Mouse (Mus musculus) limb, embryonic 14.5 days (tissue): ENCODE measurements around the gene Tmem247. TPM values are rescaled to one million over a fixed set of nuclear protein-coding genes. Genes with fewer than 3 reads are reported as not detected.

ENCODE experiments used
- ATAC-seq: fragments of 200-750 bp; cut with Nextera tagmentation; 2 replicates; pipeline ENCODE4 v1.8.0; 2017; ENCODE audit warnings: low read depth, moderate number of reproducible peaks, moderate TSS enrichment; ENCODE audit not compliant: low FRiP score
- DNase-seq: peaks from one replicate; pipeline ENCODE4 v3.0.0-alpha.2; 2015; ENCODE audit warnings: low spot score
- H3K27ac ChIP-seq: fragments of 300-500 bp; sonication (generic); replicated peaks from 2 replicates; pipeline ENCODE4 v1.5.1; 2014; ENCODE audit warnings: low read depth, mild to moderate bottlenecking, low read length, moderate library complexity, mixed read lengths
- H3K27me3 ChIP-seq: fragments of 300-500 bp; sonication (generic); 2 replicates; pipeline ENCODE4 v1.6.1; 2014; ENCODE audit warnings: low read length, mixed read lengths; ENCODE audit not compliant: control insufficient read depth, insufficient read depth
- H3K36me3 ChIP-seq: fragments of 300-500 bp; sonication (generic); 2 replicates; pipeline ENCODE4 v1.6.1; 2014; ENCODE audit warnings: mild to moderate bottlenecking, low read length, moderate library complexity, mixed read lengths; ENCODE audit not compliant: control insufficient read depth, insufficient read depth
- H3K4me1 ChIP-seq: fragments of 300-500 bp; sonication (generic); 2 replicates; pipeline ENCODE4 v1.6.1; 2014; ENCODE audit warnings: antibody characterized with exemption, low read length, mixed read lengths; ENCODE audit not compliant: control insufficient read depth, insufficient read depth
- H3K4me2 ChIP-seq: fragments of 300-500 bp; sonication (generic); replicated peaks from 2 replicates; pipeline ENCODE4 v1.6.1; 2014; ENCODE audit warnings: low read depth, mild to moderate bottlenecking, low read length, moderate library complexity; ENCODE audit not compliant: severe bottlenecking
- H3K4me3 ChIP-seq: fragments of 300-500 bp; sonication (generic); replicated peaks from 2 replicates; pipeline ENCODE4 v1.5.1; 2014; ENCODE audit warnings: low read length
- H3K9ac ChIP-seq: fragments of 300-500 bp; sonication (generic); 2 replicates; pipeline ENCODE4 v1.6.1; 2014; ENCODE audit warnings: mild to moderate bottlenecking, low read depth, low read length, moderate library complexity; ENCODE audit not compliant: severe bottlenecking
- H3K9me3 ChIP-seq: fragments of 300-500 bp; sonication (generic); 2 replicates; pipeline ENCODE4 v1.6.1; 2016; ENCODE audit warnings: low read length; ENCODE audit not compliant: control insufficient read depth
- POLR2A ChIP-seq: fragments of 200-500 bp; IDR thresholded peaks from 2 replicates; pipeline ENCODE4 v1.8.0; 2012; ENCODE audit warnings: inconsistent platforms, mild to moderate bottlenecking, moderate library complexity, borderline replicate concordance; ENCODE audit not compliant: insufficient read depth, insufficient read length; ENCODE audit errors: extremely low read depth
- WGBS: fragments of 180-500 bp; shearing (Covaris S2); extraction: QIAGEN DNeasy Blood & Tissue Kit; methylation state at CpG from one replicate; pipeline ENCODE4 v1.1.7; 2014; 5-methylcytosine and 5-hydroxymethylcytosine counted together
- polyA plus RNA-seq, 2 experiments: library from polyadenylated mRNA; depleted of rRNA in 1 of 2; stranded (reverse) in 1 of 2; unstranded in 1 of 2; fragments of >200 nt; fragmentation: Nextera tagmentation in 1 of 2; extraction: Ambion mirVana in 1 of 2; gene quantifications; 2 replicates each; pipeline versions ENCODE4 v1.2.1 to v1.2.3; 2012 to 2014

Gene Tmem247
- polyA plus RNA-seq, 2 experiments: not detected

DNA sequence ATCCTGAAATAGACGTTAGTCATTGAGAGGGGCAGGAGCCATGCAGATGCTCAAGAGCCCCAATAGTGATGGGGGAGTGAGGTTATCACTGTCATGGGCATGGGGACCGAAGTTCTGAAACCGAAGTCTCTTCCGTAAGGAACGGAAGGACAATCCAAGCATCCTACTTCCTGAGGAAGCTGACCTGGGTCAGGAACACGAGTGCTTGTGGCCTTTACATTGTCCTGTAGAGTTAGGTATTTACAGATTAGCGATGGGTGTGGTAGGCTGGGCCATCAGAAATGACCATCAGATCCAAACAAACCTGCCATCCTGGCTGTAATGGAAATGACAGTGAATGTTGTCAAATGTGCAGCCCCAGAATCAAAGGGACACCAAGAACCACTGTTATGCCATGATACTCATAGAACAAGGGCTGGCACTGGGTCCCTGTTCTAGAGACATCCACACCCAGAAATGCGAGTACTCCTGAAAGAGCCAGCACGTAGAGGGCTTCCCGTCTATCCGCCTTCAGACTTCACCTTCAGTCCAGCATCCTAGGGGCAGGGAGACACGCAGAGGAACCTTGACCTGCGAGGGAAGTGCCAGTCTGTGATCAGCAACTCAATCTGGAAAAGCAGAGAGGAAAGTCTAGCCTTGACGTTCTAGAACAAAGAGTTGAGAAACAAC is 14.6 kb upstream of the Tmem247 start:
- H3K36me3 ChIP-seq: no peaks in the 10 kb centered on the region
- ATAC-seq: no peak
- peaks cover 9% of the 10 kb centered on the region for H3K4me1 ChIP-seq
- no peak overlapping the region for H3K27ac ChIP-seq
- 95% methylated on average over 14 of the region's 14 CpGs for WGBS
- H3K9me3 ChIP-seq: no peaks in the 10 kb centered on the region
- no peak overlapping the region for H3K9ac ChIP-seq
- H3K4me2 ChIP-seq: no peak overlapping the region
- H3K4me3 ChIP-seq: no peak overlapping the region
- no peak for DNase-seq
- TF ChIP-seq POLR2A: no peak
- no peaks in the 10 kb centered on the region for H3K27me3 ChIP-seq

DNA sequence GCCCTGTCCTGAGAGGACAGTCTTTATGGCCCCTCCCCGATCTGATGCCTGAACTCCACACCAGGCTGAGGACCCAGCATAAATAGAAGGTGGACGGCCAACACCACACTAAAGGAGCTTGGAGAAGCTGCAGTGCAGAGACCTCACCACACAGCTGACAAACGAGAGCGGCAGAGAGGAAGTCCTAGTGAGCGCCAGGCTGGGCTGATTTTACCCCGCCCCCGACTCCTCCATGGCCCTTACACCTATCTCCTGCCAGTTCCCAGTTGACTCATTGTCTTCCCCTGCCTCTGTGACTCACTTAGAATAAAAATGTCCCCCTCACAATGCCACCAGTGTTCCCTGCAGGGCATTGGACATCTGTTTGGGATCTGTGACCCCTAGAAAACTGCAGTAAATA is 13.6 kb upstream of the Tmem247 start:
- H3K4me3 ChIP-seq: no peak overlapping the region
- no peak overlapping the region for H3K4me2 ChIP-seq
- peaks cover 9% of the 10 kb centered on the region for H3K4me1 ChIP-seq
- H3K27me3 ChIP-seq: no peaks in the 10 kb centered on the region
- no peak for TF ChIP-seq POLR2A
- DNase-seq: no peak
- no peaks in the 10 kb centered on the region for H3K36me3 ChIP-seq
- no peak for ATAC-seq
- H3K9ac ChIP-seq: no peak overlapping the region
- H3K9me3 ChIP-seq: no peaks in the 10 kb centered on the region
- WGBS: 33% methylated on average over 7 of the region's 7 CpGs
- no peak overlapping the region for H3K27ac ChIP-seq

DNA sequence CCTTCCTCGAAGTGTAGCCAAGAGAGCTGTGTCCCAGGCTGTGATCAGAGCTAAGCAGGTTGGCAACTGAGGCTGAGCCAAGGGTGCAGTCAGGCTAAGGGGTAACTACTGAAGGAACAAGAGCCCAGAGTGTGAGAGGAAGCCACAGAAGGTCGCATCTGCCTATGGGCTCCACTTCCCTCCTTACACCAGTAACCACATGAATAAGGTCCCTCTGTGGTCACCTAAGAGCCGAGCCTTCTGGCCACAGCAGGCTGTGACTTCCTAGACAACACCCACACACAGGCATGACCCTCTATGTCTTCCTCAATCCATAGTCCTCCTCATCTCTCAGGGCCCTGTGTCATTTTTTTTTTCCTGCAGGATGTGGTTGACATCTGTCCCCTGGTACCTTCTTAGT is 12.9 kb upstream of the Tmem247 start:
- Histone ChIP-seq H3K27me3 (no peaks in the 10 kb centered on the region), H3K4me2 (no peak overlapping the region), H3K36me3 (no peaks in the 10 kb centered on the region), H3K9me3 (no peaks in the 10 kb centered on the region), H3K4me3 (no peak overlapping the region), H3K9ac (no peak overlapping the region), H3K4me1 (peaks cover 9% of the 10 kb centered on the region), H3K27ac (no peak overlapping the region)
- WGBS: 80% methylated on average over 3 of the region's 3 CpGs
- TF ChIP-seq POLR2A: no peak
- ATAC-seq (no peak), DNase-seq (no peak)

DNA sequence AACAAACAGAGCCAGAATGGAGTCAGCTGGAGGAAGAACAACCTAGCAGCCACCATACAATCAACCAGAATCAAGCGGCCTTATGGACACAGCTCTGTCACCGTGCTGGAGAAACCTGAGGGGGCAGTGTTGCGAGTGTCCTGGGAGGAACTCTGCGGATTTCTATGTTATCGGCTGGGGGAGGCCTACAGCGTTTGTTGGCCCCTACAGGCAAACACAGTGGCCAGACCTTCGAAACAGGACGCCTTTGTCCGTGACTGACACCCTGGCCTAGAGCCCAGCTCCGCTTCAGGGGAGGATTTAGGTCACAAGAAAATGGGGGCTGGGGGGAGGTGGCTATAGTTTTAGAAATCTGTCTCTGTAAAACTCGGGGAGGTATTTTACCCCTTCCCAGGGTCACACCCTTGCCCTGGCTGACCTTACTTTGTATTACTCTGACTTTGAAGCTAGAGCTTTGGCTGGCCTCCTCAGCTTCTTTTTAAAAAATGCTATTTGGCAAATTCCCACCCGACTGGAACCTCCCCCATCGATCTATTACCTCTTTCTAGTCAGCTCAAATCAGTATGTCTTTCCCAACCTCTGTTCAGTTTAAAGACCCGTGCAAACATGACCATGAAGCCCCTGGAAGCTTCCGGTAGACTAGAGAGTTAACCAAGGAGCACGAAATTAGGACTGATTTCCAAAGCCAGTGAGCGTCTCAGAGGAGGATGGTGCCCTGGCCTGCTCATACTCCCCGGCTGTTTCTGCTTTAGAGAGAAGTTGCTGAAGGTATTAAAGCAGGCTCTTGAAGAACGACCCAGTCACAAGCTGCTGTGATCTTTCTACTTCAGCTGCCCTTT is 11.6 kb upstream of the Tmem247 start:
- DNase-seq (peak; percentile 63), ATAC-seq (peak; percentile 45; the same call in 1 of the 2 replicates)
- H3K27ac ChIP-seq: peak overlapping the region; percentile 10; the same call in 1 of the 2 replicates
- no peak for TF ChIP-seq POLR2A
- H3K4me2 ChIP-seq: peak overlapping the region; percentile 27; the same call in 1 of the 2 replicates
- WGBS: 24% methylated on average over 19 of the region's 19 CpGs
- H3K27me3 ChIP-seq: no peaks in the 10 kb centered on the region
- no peaks in the 10 kb centered on the region for H3K36me3 ChIP-seq
- no peaks in the 10 kb centered on the region for H3K9me3 ChIP-seq
- peaks cover 9% of the 10 kb centered on the region for H3K4me1 ChIP-seq
- no peak overlapping the region for H3K4me3 ChIP-seq
- H3K9ac ChIP-seq: no peak overlapping the region

DNA sequence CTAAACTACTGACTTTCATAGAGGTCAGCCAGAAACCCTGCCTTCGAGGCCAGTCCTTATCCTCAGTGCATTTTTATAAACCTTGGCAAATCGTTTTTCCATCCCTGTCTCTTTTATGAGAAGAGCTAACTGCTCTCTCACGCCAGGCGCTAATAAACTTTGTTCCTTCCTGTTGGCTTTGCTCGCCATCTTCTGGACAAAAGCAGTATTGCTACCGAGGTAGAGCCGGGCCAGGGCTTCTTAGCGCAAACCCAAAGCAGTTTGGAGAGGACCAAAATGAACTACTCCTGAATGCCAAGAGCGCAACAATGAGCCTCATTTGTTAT is 11.0 kb upstream of the Tmem247 start:
- peak; percentile 84 for DNase-seq
- 5% methylated on average over 9 of the region's 9 CpGs for WGBS
- Histone ChIP-seq H3K4me3 (no peak overlapping the region), H3K27me3 (no peaks in the 10 kb centered on the region), H3K4me1 (peaks cover 9% of the 10 kb centered on the region), H3K9ac (no peak overlapping the region), H3K27ac (peak overlapping the region; percentile 10; the same call in 1 of the 2 replicates), H3K36me3 (no peaks in the 10 kb centered on the region), H3K9me3 (no peaks in the 10 kb centered on the region), H3K4me2 (peak overlapping the region; percentile 27; the same call in 1 of the 2 replicates)
- peak; percentile 75; the same call in 1 of the 2 replicates for ATAC-seq
- no peak for TF ChIP-seq POLR2A
